Mouse (Mus musculus) kidney, postnatal 36 days (tissue): Measurements from ENCODE around the gene Rgs9.
"Not testable (repeated sequence)": the region's sequence is repeated elsewhere in the genome, so short reads cannot be mapped to it uniquely, and the experiment has no call there.

ENCODE experiments used
- DNase-seq, 2 experiments: peaks; one replicate each; pipeline ENCODE4 v3.0.0; 2021 to 2022; ENCODE audit warnings: mixed read lengths in 2 of 2

Rgs9 gene

GRCm38 (mm10) chr11:109297710-109298375 is at the start of gene Rgs9:
TSS of gene Rgs9 (minus strand) at chr11:109298129.
- DNase-seq: peak; percentile 94 to 98

DNA sequence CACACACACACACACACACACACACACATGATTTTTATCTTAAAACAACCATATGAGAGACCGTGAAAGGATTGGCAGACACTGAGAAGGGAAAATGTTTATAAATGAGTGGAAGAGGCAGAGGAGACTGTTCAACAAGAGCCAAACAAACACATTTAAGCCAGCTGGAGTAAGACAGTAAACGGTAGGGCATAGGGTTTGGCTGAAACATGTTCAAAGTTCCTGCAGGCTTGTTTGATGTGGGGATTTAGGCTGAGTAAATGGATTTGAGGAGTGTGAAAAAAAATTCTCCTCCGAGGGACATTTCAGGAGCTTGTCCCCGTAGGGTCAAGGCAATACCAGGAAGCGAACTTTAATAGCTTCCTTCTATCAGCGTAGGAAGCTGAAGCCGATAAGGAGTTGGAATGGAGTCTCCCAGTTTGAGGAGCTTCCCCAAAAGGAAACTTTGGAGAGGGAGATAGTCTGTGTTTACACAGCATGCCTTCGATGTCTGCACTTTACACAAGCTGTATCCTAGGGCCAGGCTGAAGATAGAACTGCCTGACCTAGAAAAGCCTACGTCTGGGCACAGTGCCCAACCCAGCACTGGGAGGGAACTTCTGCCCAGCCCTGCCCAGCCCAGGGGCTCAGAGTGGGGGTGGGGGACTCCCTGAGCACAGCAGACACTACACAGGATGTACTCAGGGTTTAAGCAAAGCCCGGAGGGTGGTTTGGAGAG is 49.5 kb upstream of the Rgs9 start:
- DNase-seq: peak; percentile 94 to 95

DNA sequence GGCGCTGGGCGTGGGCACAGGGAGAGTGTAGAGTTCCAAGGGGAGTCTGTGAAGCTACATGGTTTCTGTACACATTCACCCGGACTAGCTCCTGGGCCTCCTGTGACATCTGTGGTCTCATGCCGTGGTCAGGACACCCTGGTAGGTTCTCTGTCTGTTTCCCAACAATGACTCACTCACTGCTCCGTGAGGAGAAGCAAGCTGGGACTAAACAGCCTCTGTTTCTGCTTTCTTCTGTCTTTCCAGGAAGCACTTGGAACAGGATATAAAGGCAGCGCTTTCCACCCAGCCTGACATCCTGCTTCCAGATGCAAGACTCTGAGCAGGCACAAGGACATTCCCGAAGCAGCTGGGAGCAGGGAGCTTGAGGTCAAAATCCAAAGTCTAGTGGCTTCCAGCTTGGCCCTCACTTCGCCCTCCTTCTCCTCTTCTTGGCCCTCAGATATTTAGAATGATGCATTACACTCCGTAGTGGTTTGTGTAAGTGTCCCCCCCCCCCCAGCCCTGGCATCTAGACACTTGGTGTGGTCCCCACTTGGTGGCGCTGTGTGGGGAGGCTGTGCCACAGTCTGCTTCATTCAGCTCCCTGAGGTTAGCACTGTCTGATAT is 46.2 kb upstream of the Rgs9 start:
- peak; percentile 78 to 83 for DNase-seq

- DNase-seq: no peak
Observed at GRCm38 (mm10) chr11:109343558-109343957, 45.6 kb upstream of the Rgs9 start.

DNA sequence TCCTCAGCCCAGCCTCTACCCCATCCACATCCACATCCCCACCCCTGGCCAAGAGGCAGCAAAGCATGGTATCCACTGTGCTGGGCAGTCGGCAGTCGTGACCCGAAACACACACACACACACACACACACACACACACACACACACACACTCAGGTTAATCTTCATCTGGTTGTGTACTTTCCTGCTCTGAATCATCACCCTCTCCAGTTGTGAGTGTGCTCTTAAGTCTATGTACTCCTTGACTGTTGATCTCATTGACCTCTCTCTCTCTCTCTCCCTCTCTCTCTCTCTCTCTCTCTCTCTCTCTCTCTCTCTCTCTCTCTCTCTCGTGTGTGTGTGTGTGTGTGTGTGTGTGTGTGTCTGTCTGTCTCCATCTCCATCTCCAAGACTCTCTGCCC is 44.7 kb upstream of the Rgs9 start:
- not testable (repeated sequence) for DNase-seq

- DNase-seq: no peak
Observed at GRCm38 (mm10) chr11:109340541-109340940, 42.6 kb upstream of the Rgs9 start.

DNA sequence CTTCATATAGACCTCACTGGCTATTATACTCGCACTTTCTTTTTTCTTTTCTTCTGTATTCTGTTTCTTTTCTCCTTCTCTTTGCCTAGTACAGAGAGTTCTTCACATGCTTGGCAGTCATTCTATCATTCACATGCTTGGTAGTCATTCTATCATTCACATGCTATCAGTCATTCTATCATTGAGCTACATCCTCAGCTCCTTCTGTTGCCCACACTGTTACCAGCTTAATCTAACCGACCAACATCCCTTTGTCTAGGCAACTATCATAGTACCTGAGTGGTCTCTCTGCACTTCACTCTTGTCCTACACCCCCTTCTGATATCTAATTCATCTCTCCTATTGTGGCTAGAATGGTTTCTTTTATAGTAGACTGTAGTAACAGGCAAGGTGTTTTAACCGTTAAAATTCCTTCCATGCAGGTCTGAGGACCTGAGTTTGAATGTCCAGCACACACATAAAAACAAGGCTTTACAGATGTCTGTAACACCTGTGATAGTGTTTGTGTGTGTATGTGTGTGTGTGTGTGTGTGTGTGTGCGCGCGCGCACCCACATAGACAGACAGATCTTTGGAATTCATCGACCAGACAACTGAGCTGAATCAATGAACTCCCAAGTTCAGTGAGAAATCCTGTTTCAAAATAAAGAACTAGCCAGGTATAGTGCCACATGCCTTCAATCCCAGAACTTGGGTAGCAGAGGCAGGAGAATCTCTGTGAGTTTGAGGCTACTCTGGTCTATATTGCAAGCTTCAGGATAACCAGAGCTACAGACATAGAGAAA is 41.4 kb upstream of the Rgs9 start:
- no peak for DNase-seq

- DNase-seq: no peak
Observed at GRCm38 (mm10) chr11:109335890-109336289, 38.0 kb upstream of the Rgs9 start.

GRCm38 (mm10) chr11:109334773-109335172 is 36.8 kb upstream of the Rgs9 start:
- DNase-seq: no peak

GRCm38 (mm10) chr11:109332722-109333121 is 34.8 kb upstream of the Rgs9 start:
- DNase-seq: no peak

DNA sequence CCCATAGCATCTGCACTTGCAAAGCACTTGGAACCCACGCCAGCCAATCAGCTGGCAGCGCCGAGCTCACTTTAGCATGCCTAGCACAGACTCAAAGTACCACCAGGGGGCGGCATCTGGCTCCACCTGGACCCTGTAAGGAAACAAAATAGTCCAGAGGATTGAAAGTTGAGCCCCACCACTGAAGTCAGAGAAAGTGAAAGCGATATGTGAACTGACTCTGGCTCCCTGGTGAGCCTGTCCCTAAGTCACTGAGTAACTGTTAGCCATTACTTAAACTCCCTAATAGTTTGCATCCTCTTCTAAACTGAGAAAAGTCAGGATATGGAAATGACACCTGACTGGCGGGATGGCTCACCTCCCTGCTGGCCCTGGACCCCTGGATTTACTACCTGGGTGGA is 33.5 kb upstream of the Rgs9 start:
- DNase-seq: peak; percentile 97 to 99

DNA sequence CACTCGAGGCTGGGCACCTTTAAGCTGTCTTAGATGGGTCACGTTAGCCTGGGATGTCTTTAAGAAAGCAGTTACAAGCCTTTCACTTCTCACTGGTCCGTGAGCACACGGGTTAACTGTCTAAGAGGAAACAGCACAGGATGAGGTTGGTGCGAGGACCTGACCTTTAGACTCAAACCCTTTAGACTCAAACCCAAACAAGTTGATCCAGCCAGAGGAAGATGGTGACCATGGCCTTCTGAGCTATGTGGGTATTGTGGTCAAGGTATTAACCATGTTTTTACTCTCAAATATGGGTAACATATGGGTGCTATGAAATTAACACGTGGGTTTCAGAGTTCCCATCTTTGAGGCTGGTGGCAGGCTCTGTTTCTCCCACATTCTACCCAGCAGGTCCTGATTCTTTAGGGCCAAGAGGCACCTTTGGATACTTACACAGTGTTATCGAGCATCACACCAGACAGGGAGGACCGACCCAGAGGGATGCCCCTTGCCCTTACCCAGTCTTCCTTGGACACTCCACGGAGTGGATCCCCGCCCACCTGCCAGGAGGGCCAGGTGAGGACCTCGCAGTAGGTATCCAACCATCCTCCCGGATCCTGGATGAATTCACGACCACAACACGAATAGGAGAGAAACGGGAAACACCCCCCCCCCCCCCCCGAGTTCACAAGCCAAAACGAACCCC is 32.9 kb upstream of the Rgs9 start:
- DNase-seq: no peak

DNA sequence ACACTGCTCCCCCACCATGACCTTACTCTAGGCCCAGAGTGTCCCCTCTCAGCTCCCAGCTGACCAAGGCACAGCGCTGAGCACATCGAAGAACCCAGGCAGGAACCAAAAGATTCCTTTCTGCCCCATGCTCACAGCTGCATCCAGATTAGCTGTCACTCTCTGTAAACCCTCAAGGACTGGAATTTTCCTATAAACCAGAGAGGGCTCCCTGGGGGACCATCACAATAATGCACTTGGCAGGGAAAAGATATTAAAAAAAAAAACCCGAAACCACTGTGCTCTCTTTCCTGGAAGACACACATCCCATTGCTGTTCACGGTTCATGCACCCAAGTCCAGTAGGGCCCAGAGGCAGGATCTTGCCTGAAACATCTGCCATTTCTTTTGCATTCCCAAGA is 31.4 kb upstream of the Rgs9 start:
- DNase-seq: peak in 1 of 2 experiments; percentile 39

DNA sequence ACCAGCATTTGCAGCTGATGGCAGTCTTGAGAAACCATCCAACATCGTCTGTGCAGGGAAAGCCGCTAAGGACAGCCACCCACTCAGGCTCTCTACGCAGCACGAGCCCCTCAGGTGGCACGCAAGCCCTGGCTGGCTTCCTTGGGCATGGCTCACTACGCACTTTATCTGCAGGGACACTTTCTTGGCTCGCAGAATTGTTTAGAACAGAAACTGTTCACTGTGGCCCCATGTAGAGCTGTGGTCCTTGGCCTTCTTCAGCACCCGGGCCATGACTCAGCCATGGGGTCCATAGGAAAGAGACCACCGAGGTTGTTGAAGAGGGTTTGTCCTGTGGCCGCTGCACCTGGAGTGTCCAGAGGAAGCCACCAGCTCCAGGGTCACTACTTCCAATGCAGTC is 30.0 kb upstream of the Rgs9 start:
- DNase-seq: no peak

DNA sequence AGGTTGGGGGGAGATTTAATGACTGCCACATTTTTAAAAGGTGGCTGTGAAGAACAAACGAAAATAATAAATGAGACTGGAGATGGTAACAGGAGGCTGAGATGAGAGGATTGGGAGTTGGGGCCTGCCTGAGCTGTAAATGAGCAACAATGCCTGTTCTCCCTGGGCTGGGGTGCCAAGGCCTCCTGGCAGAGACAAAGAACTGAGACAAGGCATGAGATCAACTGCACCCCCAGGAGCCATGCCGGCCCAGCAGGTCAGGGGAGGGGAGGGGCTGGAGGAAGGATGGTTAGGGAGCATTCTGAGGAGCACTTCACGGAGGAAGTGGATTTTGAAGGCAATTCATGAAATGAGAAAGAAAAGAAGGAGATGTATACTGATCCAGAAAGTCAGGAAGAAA is 29.5 kb upstream of the Rgs9 start:
- DNase-seq: no peak

GRCm38 (mm10) chr11:109326270-109326669 is 28.3 kb upstream of the Rgs9 start:
- no peak for DNase-seq

DNA sequence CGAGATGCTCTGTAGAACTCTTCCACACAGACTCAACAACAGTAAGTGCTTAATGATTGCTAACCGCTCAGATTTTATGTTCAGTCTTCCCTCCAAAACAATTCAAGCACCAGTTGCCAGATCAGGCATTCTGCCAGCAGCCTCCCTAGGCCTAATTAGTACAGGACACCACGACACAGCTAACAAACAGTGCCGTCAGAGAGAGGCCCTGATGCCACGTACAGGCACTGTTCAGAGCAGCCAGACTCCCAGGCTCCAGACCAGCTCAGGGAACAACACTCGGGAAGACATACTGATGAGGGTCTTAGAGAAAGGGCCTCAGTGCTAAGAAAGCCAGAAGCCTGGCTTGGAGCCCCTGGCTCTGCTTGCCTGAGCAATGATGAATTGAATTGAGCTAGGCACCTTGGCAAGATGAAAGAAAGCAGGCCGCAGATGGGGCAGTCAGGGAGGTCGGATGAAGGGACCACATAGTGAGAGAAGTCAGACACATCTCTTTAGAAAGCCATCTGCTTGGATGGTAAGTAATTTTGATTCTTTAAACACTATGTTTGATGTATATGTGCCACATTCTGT is 22.5 kb upstream of the Rgs9 start:
- peak in 1 of 2 experiments; percentile 54 for DNase-seq

DNA sequence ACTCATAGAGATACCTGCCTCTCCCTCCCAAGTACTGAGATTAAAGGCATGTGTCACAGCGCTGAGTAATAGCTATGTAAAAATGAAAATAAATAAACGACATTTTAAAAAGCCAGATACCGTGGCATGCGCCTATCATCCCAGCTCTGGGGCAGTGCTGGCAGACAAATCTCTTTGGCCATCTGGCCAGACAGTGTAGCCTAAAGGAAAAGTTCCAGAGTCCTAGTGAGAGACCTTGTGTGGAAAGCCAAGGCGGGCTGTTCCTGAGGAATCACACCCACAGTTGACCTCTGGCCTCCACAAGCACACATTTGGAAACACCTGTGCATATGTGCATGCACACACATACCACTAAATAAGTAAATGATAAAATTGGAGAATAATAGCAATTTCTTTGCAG is 22.0 kb upstream of the Rgs9 start:
- no peak for DNase-seq

GRCm38 (mm10) chr11:109319471-109319870 is 21.5 kb upstream of the Rgs9 start:
- DNase-seq: no peak

- DNase-seq: peak; percentile 57 to 82
Observed at GRCm38 (mm10) chr11:109316921-109317320, 19.0 kb upstream of the Rgs9 start.

- DNase-seq: peak; percentile 79 to 86
Observed at GRCm38 (mm10) chr11:109311885-109312605, 14.1 kb upstream of the Rgs9 start.

GRCm38 (mm10) chr11:109305680-109306079 is 7.8 kb upstream of the Rgs9 start:
- DNase-seq: no peak
